Mouse (Mus musculus) kidney, embryonic 16.5 days (tissue): ENCODE data around the gene Hdlbp. TPM values are rescaled to one million over a fixed set of nuclear protein-coding genes. Genes with fewer than 3 reads are reported as not detected.

Source experiments
- ATAC-seq: fragments of 200-750 bp; cut with Nextera tagmentation; 2 replicates; pipeline ENCODE4 v1.8.0; 2017; ENCODE audit warnings: moderate TSS enrichment; ENCODE audit not compliant: low FRiP score, low TSS enrichment
- H3K27ac ChIP-seq: fragments of 300-500 bp; sonication (generic); 2 replicates; pipeline ENCODE4 v1.5.1; 2014; ENCODE audit warnings: low read length
- H3K27me3 ChIP-seq: fragments of 300-500 bp; sonication (generic); 2 replicates; pipeline ENCODE4 v1.6.1; 2014; ENCODE audit warnings: low read length, control low read depth, mixed read lengths; ENCODE audit not compliant: insufficient read depth
- H3K36me3 ChIP-seq: fragments of 300-500 bp; sonication (generic); 2 replicates; pipeline ENCODE4 v1.6.1; 2014; ENCODE audit warnings: low read length, control low read depth, mixed read lengths; ENCODE audit not compliant: insufficient read depth
- H3K4me1 ChIP-seq: fragments of 300-500 bp; sonication (generic); 2 replicates; pipeline ENCODE4 v1.6.1; 2014; ENCODE audit warnings: low read length, control low read depth, mixed read lengths; ENCODE audit not compliant: insufficient read depth
- H3K4me2 ChIP-seq: fragments of 300-500 bp; sonication (generic); replicated peaks from 2 replicates; pipeline ENCODE4 v1.6.1; 2014; ENCODE audit warnings: low read depth, low read length
- H3K4me3 ChIP-seq: fragments of 300-500 bp; sonication (generic); 2 replicates; pipeline ENCODE4 v1.5.1; 2014; ENCODE audit warnings: mild to moderate bottlenecking, low read length
- H3K9ac ChIP-seq: fragments of 300-500 bp; sonication (generic); replicated peaks from 2 replicates; pipeline ENCODE4 v1.6.1; 2014; ENCODE audit warnings: low read length
- H3K9me3 ChIP-seq: fragments of 300-500 bp; sonication (generic); 2 replicates; pipeline ENCODE4 v1.6.1; 2016; ENCODE audit warnings: low read length, control low read depth
- whole genome bisulfite sequencing: fragments of 180-500 bp; shearing (Covaris S2); extraction: QIAGEN DNeasy Blood & Tissue Kit; methylation state at CpG from one replicate; pipeline ENCODE4 v1.1.7; 2014; 5-methylcytosine and 5-hydroxymethylcytosine counted together
- polyA plus RNA-seq: library from polyadenylated mRNA; unstranded; fragments of >200 nt; fragmentation: Nextera tagmentation; extraction: Ambion mirVana; gene quantifications from 2 replicates; pipeline ENCODE4 v1.2.1, GENCODE M21; 2015

Hdlbp gene
- polyA plus RNA-seq, 1 experiment from 2014 or later: 140 TPM

- Histone ChIP-seq H3K4me3 (no peak overlapping the region), H3K9ac (no peak overlapping the region), H3K9me3 (no peaks in the 10 kb centered on the region), H3K27ac (no peak overlapping the region), H3K4me2 (no peak overlapping the region), H3K36me3 (no peaks in the 10 kb centered on the region), H3K27me3 (no peaks in the 10 kb centered on the region), H3K4me1 (no peaks in the 10 kb centered on the region)
- 45% methylated on average over 2 of the region's 2 CpGs for WGBS
- ATAC-seq: no peak
Measured at GRCm38 (mm10) chr1:93387198-93387597, 91.4 kb downstream of the Hdlbp start.

DNA sequence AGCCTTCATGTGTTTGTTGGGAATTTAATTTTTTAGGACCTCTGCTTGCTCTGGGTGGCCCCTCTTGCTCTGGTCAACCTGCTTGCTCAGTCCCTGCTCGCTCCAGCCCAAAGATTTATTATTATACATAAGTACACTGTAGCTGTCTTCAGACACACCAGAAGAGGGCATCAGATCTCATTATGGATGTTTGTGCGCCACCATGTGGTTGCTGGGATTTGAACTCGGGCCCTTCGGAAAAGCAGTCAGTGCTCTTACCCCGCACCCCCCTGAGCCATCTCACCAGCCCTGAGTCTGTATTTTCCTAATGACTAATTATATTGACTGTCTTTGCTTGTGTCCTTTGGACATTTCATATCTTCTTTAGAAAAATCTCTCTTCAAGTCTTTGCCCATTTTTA, 99.5 kb downstream of the Hdlbp start:
- H3K9ac ChIP-seq: no peak overlapping the region
- 83% methylated on average over 5 of the region's 5 CpGs for WGBS
- H3K4me3 ChIP-seq: no peak overlapping the region
- H3K27me3 ChIP-seq: no peaks in the 10 kb centered on the region
- no peaks in the 10 kb centered on the region for H3K36me3 ChIP-seq
- no peaks in the 10 kb centered on the region for H3K4me1 ChIP-seq
- H3K4me2 ChIP-seq: no peak overlapping the region
- no peak overlapping the region for H3K27ac ChIP-seq
- ATAC-seq: no peak
- no peaks in the 10 kb centered on the region for H3K9me3 ChIP-seq

GRCm38 (mm10) chr1:93377307-93377706, 101.3 kb downstream of the Hdlbp start:
- H3K27ac ChIP-seq: no peak overlapping the region
- no peaks in the 10 kb centered on the region for H3K4me1 ChIP-seq
- no peak overlapping the region for H3K9ac ChIP-seq
- H3K36me3 ChIP-seq: no peaks in the 10 kb centered on the region
- no peak overlapping the region for H3K4me2 ChIP-seq
- H3K4me3 ChIP-seq: no peak overlapping the region
- no peaks in the 10 kb centered on the region for H3K27me3 ChIP-seq
- H3K9me3 ChIP-seq: no peaks in the 10 kb centered on the region
- WGBS: 59% methylated on average over 5 of the region's 5 CpGs
- ATAC-seq: no peak

GRCm38 (mm10) chr1:93373665-93374064, 105.0 kb downstream of the Hdlbp start, which contains the start of gene Ano7:
Gene Ano7, plus strand, starts transcription at chr1:93373930.
- Histone ChIP-seq H3K9ac (no peak within 1 kb of the TSS), H3K4me3 (no peak within 1 kb of the TSS), H3K9me3 (no peaks in the 10 kb centered on the region), H3K27me3 (no peaks in the 10 kb centered on the region), H3K27ac (no peak within 1 kb of the TSS), H3K4me1 (no peaks in the 10 kb centered on the region), H3K36me3 (no peaks in the 10 kb centered on the region), H3K4me2 (no peak within 1 kb of the TSS)
- 77% methylated on average over 4 of the region's 4 CpGs for WGBS
- 0 out of 2 replicates have a peak, but pooled peaks have one; percentile 19 for ATAC-seq

GRCm38 (mm10) chr1:93365641-93366040, 113.0 kb downstream of the Hdlbp start:
- WGBS: 92% methylated on average over 6 of the region's 6 CpGs
- peaks cover 41% of the 10 kb centered on the region for H3K36me3 ChIP-seq

DNA sequence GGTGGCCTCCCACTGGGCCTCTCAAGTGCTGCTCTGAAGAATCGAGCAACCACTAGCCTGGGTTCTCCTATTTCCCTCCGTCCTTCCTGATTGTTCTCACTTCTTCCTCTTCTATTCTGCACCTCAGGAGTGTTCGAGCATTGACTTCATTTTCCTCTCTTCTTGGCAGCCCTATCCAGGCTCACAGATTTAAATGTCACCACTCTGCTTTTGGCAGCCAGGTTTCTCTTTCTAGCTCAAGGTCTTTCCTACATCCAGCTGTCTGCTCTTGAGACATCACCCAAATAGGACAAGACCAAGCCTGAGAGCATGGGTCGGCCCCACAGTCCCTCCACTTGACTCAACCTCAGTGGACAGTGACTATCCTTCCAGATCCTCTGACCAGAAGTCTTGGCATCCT, 116.0 kb downstream of the Hdlbp start:
- peaks cover 55% of the 10 kb centered on the region for H3K36me3 ChIP-seq

More at GRCm38 (mm10) chr1:93365641-93366040, 113.0 kb downstream of the Hdlbp start:
- no peaks in the 10 kb centered on the region for H3K9me3 ChIP-seq
- H3K4me2 ChIP-seq: no peak overlapping the region
- no peak overlapping the region for H3K9ac ChIP-seq
- no peaks in the 10 kb centered on the region for H3K27me3 ChIP-seq
- ATAC-seq: no peak
- H3K4me1 ChIP-seq: no peaks in the 10 kb centered on the region
- H3K27ac ChIP-seq: no peak overlapping the region
- no peak overlapping the region for H3K4me3 ChIP-seq

More for the DNA sequence above, 116.0 kb downstream of the Hdlbp start:
- ATAC-seq: no peak
- H3K4me3 ChIP-seq: no peak overlapping the region
- WGBS: 89% methylated on average over 4 of the region's 4 CpGs
- H3K27ac ChIP-seq: no peak overlapping the region
- H3K9me3 ChIP-seq: no peaks in the 10 kb centered on the region
- no peak overlapping the region for H3K9ac ChIP-seq
- H3K27me3 ChIP-seq: no peaks in the 10 kb centered on the region
- H3K4me1 ChIP-seq: no peaks in the 10 kb centered on the region
- no peak overlapping the region for H3K4me2 ChIP-seq

Other genes starting within 250 kb of the Hdlbp start
- gene Sned1, start 243.0 kb downstream of the Hdlbp start, polyA plus RNA-seq: 9.5 and 11.1 TPM in 2 replicates
- 34.3 and 34.8 TPM in 2 replicates for gene Mterf4, start 172.9 kb downstream of the Hdlbp start, polyA plus RNA-seq
- gene Ppp1r7, start 136.0 kb downstream of the Hdlbp start, polyA plus RNA-seq: 54.5 and 54.9 TPM in 2 replicates
- gene Pask, start 135.3 kb downstream of the Hdlbp start, polyA plus RNA-seq: 16.1 and 16.6 TPM in 2 replicates
- 0.24 and 0.75 TPM in 2 replicates for gene Ano7, start 104.9 kb downstream of the Hdlbp start, polyA plus RNA-seq
- 10.1 and 10.4 TPM in 2 replicates for gene Farp2, start 33.3 kb upstream of the Hdlbp start, polyA plus RNA-seq
- 205 and 210 TPM in 2 replicates for gene Stk25, start 179.8 kb upstream of the Hdlbp start, polyA plus RNA-seq
- gene Bok, start 206.8 kb upstream of the Hdlbp start, polyA plus RNA-seq: 98.3 and 108 TPM in 2 replicates